Mouse (Mus musculus) hindbrain, embryonic 12.5 days (tissue): ENCODE results near the gene Nsun2. TPM values are rescaled to one million over a fixed set of nuclear protein-coding genes. Genes with fewer than 3 reads are reported as not detected.

ENCODE experiments used
- ATAC-seq: fragments of 200-750 bp; cut with Nextera tagmentation; 2 replicates; pipeline ENCODE4 v1.8.0; 2017; ENCODE audit warnings: moderate TSS enrichment; ENCODE audit not compliant: low FRiP score
- H3K27ac ChIP-seq: fragments of 300-500 bp; sonication (generic); 2 replicates; pipeline ENCODE4 v1.5.1; 2016; ENCODE audit warnings: mild to moderate bottlenecking
- H3K27me3 ChIP-seq: fragments of 300-500 bp; sonication (generic); 2 replicates; pipeline ENCODE4 v1.6.1; 2016; ENCODE audit warnings: mild to moderate bottlenecking
- H3K36me3 ChIP-seq: fragments of 300-500 bp; sonication (generic); 2 replicates; pipeline ENCODE4 v1.6.1; 2016; ENCODE audit warnings: mild to moderate bottlenecking
- H3K4me1 ChIP-seq: fragments of 300-500 bp; sonication (generic); 2 replicates; pipeline ENCODE4 v1.6.1; 2016
- H3K4me2 ChIP-seq: fragments of 300-500 bp; sonication (generic); replicated peaks from 2 replicates; pipeline ENCODE4 v1.6.1; 2016; ENCODE audit warnings: mild to moderate bottlenecking
- H3K4me3 ChIP-seq: fragments of 300-500 bp; sonication (generic); 2 replicates; pipeline ENCODE4 v1.5.1; 2016; ENCODE audit warnings: mild to moderate bottlenecking
- H3K9ac ChIP-seq: fragments of 300-500 bp; sonication (generic); 2 replicates; pipeline ENCODE4 v1.6.1; 2016; ENCODE audit warnings: mild to moderate bottlenecking, moderate library complexity
- H3K9me3 ChIP-seq: fragments of 300-500 bp; sonication (generic); replicated peaks from 2 replicates; pipeline ENCODE4 v1.6.1; 2016; ENCODE audit warnings: mild to moderate bottlenecking
- WGBS: fragments of 180-500 bp; shearing (Covaris S2); methylation state at CpG from one replicate; pipeline ENCODE4 v1.1.7; 2016; 5-methylcytosine and 5-hydroxymethylcytosine counted together
- polyA plus RNA-seq: library from polyadenylated mRNA; unstranded; fragments of >200 nt; fragmentation: Nextera tagmentation; extraction: Ambion mirVana; gene quantifications from 2 replicates; pipeline ENCODE4 v1.2.1, GENCODE M21; 2016

Gene Nsun2
- polyA plus RNA-seq, 1 experiment from 2014 or later, result 91.8 TPM

- Histone ChIP-seq H3K36me3 (peaks cover 5% of the 10 kb centered on the region; the same call in 1 of the 2 replicates), H3K27me3 (no peaks in the 10 kb centered on the region), H3K4me2 (no peak overlapping the region), H3K9ac (no peak overlapping the region), H3K4me3 (no peak overlapping the region), H3K4me1 (no peaks in the 10 kb centered on the region), H3K27ac (no peak overlapping the region), H3K9me3 (no peaks in the 10 kb centered on the region)
- ATAC-seq, result no peak
- 86% methylated on average over 13 of the region's 13 CpGs for WGBS
Measured at GRCm38 (mm10) chr13:69644427-69645166, 111.1 kb downstream of the Nsun2 start.

DNA sequence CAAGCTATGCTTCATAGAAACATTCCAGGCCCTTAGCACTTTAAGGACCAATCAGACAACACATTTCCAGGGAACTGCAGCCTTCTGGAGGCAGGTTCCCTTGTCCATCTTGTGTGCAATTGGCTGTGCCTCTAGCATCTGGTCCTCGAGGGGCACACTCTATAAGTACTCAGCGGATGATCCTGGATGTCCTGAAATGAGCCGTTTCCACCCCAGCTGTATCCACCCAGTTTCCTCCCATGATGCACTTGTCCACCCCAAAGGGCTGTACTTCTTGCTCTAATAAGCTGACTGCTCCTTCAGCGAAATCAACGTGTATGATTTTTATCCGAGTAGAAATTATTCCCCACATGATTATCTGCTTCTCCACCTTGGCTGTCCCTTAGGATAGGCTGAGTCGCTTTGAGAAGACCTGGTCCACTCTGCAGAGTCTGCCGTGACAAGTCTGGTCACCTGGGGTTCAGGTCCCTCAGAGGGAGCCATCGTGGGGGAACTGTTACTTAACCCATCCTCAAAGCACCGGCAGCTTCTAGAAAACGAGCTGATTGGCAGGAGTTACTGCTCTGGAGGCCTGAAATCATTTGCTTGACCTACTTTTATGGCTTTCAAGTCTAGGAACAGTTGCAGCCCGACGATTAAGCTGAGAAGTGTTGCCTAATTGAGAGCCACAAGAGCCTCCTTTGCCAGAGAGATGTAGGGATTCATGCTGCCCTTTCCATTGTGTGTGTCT, 112.3 kb downstream of the Nsun2 start:
- Histone ChIP-seq H3K4me3 (no peak overlapping the region), H3K36me3 (no peaks in the 10 kb centered on the region), H3K9me3 (no peaks in the 10 kb centered on the region), H3K27ac (no peak overlapping the region), H3K4me2 (no peak overlapping the region), H3K27me3 (no peaks in the 10 kb centered on the region), H3K4me1 (no peaks in the 10 kb centered on the region), H3K9ac (no peak overlapping the region)
- WGBS, result 75% methylated on average over 13 of the region's 13 CpGs
- ATAC-seq, result no peak

- no peak for ATAC-seq
- WGBS, result 84% methylated on average over 9 of the region's 9 CpGs
Measured at GRCm38 (mm10) chr13:69646481-69646880, 112.9 kb downstream of the Nsun2 start.

GRCm38 (mm10) chr13:69654508-69654907, 121.0 kb downstream of the Nsun2 start:
- H3K4me3 ChIP-seq, result no peak overlapping the region
- no peaks in the 10 kb centered on the region for H3K4me1 ChIP-seq
- no peaks in the 10 kb centered on the region for H3K36me3 ChIP-seq
- no peak overlapping the region for H3K4me2 ChIP-seq
- H3K27ac ChIP-seq, result no peak overlapping the region
- no peak overlapping the region for H3K9ac ChIP-seq
- 82% methylated on average over 3 of the region's 3 CpGs for WGBS
- ATAC-seq, result no peak
- no peaks in the 10 kb centered on the region for H3K27me3 ChIP-seq
- H3K9me3 ChIP-seq, result no peaks in the 10 kb centered on the region

More at GRCm38 (mm10) chr13:69646481-69646880, 112.9 kb downstream of the Nsun2 start:
- no peak overlapping the region for H3K9ac ChIP-seq
- H3K36me3 ChIP-seq, result no peaks in the 10 kb centered on the region
- no peak overlapping the region for H3K27ac ChIP-seq
- no peaks in the 10 kb centered on the region for H3K4me1 ChIP-seq
- H3K4me2 ChIP-seq, result no peak overlapping the region
- H3K4me3 ChIP-seq, result no peak overlapping the region
- H3K9me3 ChIP-seq, result no peaks in the 10 kb centered on the region
- no peaks in the 10 kb centered on the region for H3K27me3 ChIP-seq

- Histone ChIP-seq H3K9ac (no peak overlapping the region), H3K9me3 (no peaks in the 10 kb centered on the region), H3K4me2 (no peak overlapping the region), H3K27me3 (no peaks in the 10 kb centered on the region), H3K36me3 (no peaks in the 10 kb centered on the region), H3K4me3 (no peak overlapping the region), H3K4me1 (no peaks in the 10 kb centered on the region), H3K27ac (no peak overlapping the region)
- 87% methylated on average over 5 of the region's 5 CpGs for WGBS
- no peak for ATAC-seq
Measured at GRCm38 (mm10) chr13:69672121-69672520, 138.6 kb downstream of the Nsun2 start.

DNA sequence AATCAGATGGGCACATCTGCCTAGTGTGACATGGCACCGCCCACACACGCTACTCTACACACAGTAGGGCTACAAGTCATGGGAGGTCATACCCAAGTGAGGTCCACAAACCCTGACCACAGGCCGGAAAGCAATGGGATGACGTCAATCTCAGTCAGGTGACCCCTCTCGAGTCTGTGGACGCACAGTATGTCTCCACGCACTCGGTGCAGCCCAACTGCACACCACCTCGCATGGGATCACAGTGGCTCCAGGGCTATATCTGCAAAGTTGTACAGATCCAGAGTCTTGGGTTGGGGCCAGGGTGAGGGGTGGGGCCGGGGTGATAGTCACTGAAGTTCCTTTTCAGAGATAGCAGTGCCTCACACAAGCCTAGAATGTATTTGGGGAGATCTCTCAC, 139.0 kb downstream of the Nsun2 start:
- H3K27me3 ChIP-seq, result no peaks in the 10 kb centered on the region
- H3K4me1 ChIP-seq, result no peaks in the 10 kb centered on the region
- H3K4me3 ChIP-seq, result no peak overlapping the region
- H3K4me2 ChIP-seq, result no peak overlapping the region
- H3K9ac ChIP-seq, result no peak overlapping the region
- no peaks in the 10 kb centered on the region for H3K9me3 ChIP-seq
- 94% methylated on average over 10 of the region's 10 CpGs for WGBS
- ATAC-seq, result no peak
- no peak overlapping the region for H3K27ac ChIP-seq
- no peaks in the 10 kb centered on the region for H3K36me3 ChIP-seq

GRCm38 (mm10) chr13:69673197-69673920, 139.8 kb downstream of the Nsun2 start:
- H3K9me3 ChIP-seq, result no peaks in the 10 kb centered on the region
- no peaks in the 10 kb centered on the region for H3K4me1 ChIP-seq
- no peak overlapping the region for H3K9ac ChIP-seq
- 82% methylated on average over 5 of the region's 5 CpGs for WGBS
- no peak overlapping the region for H3K4me3 ChIP-seq
- ATAC-seq, result no peak
- H3K4me2 ChIP-seq, result no peak overlapping the region
- no peaks in the 10 kb centered on the region for H3K36me3 ChIP-seq
- H3K27ac ChIP-seq, result no peak overlapping the region
- H3K27me3 ChIP-seq, result no peaks in the 10 kb centered on the region

- no peak for ATAC-seq
- H3K9me3 ChIP-seq, result no peaks in the 10 kb centered on the region
- no peak overlapping the region for H3K4me2 ChIP-seq
- H3K4me3 ChIP-seq, result no peak overlapping the region
- WGBS, result 57% methylated on average over 10 of the region's 10 CpGs
- no peaks in the 10 kb centered on the region for H3K4me1 ChIP-seq
- no peak overlapping the region for H3K9ac ChIP-seq
- no peaks in the 10 kb centered on the region for H3K27me3 ChIP-seq
- H3K27ac ChIP-seq, result no peak overlapping the region
- no peaks in the 10 kb centered on the region for H3K36me3 ChIP-seq
Measured at GRCm38 (mm10) chr13:69673921-69674618, 140.5 kb downstream of the Nsun2 start.

Other genes starting within 250 kb of the Nsun2 start
- gene Tent4a, start 871 bp downstream of the Nsun2 start, polyA plus RNA-seq, result 5.9 and 8.4 TPM in 2 replicates
- 22.0 and 26.7 TPM in 2 replicates for gene Srd5a1, start 77.7 kb downstream of the Nsun2 start, polyA plus RNA-seq
- 16.4 and 18.2 TPM in 2 replicates for gene Ube2ql1, start 206.1 kb downstream of the Nsun2 start, polyA plus RNA-seq